In genomic region chr5:35643401-35644048, GRCm38 (mm10) we compare ENCODE assay signal across 24 mouse cellular contexts. TPM values are rescaled to one million over a fixed set of nuclear protein-coding genes. Genes with fewer than 3 reads are reported as not detected.
DNase-seq lines count a peak whose midpoint lies in the region; ATAC-seq and TF ChIP-seq lines count a peak whose summit lies in the region.
"Had no signal": no experiment of that assay in that cellular context is flagged by ENCODE, and none has a peak within 500 bp of the region (broad histone marks: within the 10 kb centered on the region; RNA-seq: fewer than 3 reads in every experiment).

No protein-coding gene starts in this region.

- intact Hi-C loops in heart, postnatal 25 days (cut with DNase I), result no loop called here

- no peaks in the 10 kb centered on the region for H3K36me3 ChIP-seq in embryonic facial prominence, embryonic 14.5 days (ENCODE audit: control insufficient read depth, insufficient read depth, low read length)
- no peaks in the 10 kb centered on the region for H3K36me3 ChIP-seq in embryonic facial prominence, embryonic 10.5 days (replicated peaks)
- no peaks in the 10 kb centered on the region for H3K36me3 ChIP-seq in testis, adult 2 months (ENCODE audit: control insufficient read depth, insufficient read depth, low read length)
- H3K36me3 ChIP-seq: embryonic facial prominence, embryonic 12.5 days; heart, embryonic 10.5 days; hindbrain, embryonic 10.5 days; hindbrain, embryonic 13.5 days had no signal

- H3K9me3 ChIP-seq in embryonic facial prominence, embryonic 14.5 days (ENCODE audit: control insufficient read depth, low read length), result no peaks in the 10 kb centered on the region
- H3K9me3 ChIP-seq in embryonic facial prominence, embryonic 10.5 days, result no peaks in the 10 kb centered on the region
- H3K9me3 ChIP-seq: embryonic facial prominence, embryonic 12.5 days; forebrain, embryonic 13.5 days; heart, embryonic 10.5 days; hindbrain, embryonic 10.5 days; hindbrain, embryonic 13.5 days had no signal

- DNase-seq in embryonic facial prominence, embryonic 14.5 days (ENCODE audit: low spot score), result peak; percentile 45
- DNase-seq in embryonic facial prominence, embryonic 10.5 days (ENCODE audit: low spot score), result no peak
- peak; percentile 94 for DNase-seq in heart, adult 11 months
- no peak for DNase-seq in heart, postnatal 25 days (ENCODE audit: low spot score)
- DNase-seq in testis, postnatal 10 days (ENCODE audit: low spot score), result no peak
- no peak for DNase-seq in cerebellum, adult 2 months
- DNase-seq: adrenal gland, adult 8-10 months; adrenal gland, postnatal 25 days; cerebellum, adult 11-12 months; cerebellum, adult 9-10 months; gastrocnemius, postnatal 36 days; heart, adult 18-20 months; heart, postnatal 36 days had no signal

- no peak overlapping the region for H3K27ac ChIP-seq in embryonic facial prominence, embryonic 14.5 days (replicated peaks; ENCODE audit: low read depth, low read length)
- no peak overlapping the region; the same call in 1 of the 2 replicates for H3K27ac ChIP-seq in embryonic facial prominence, embryonic 10.5 days (replicated peaks)
- H3K27ac ChIP-seq in testis, adult 2 months (ENCODE audit: control insufficient read depth, insufficient read depth, low read depth, low read length), result 0 out of 2 replicates have a peak overlapping the region, but pooled peaks have one; percentile 11
- H3K27ac ChIP-seq in cerebellum, adult 2 months (ENCODE audit: insufficient read depth, low read length), result no peak overlapping the region
- H3K27ac ChIP-seq: embryonic facial prominence, embryonic 12.5 days; forebrain, embryonic 13.5 days; hindbrain, embryonic 10.5 days; hindbrain, embryonic 13.5 days had no signal

- no peak overlapping the region for H3K9ac ChIP-seq in embryonic facial prominence, embryonic 14.5 days (ENCODE audit: low read depth, low read length)
- H3K9ac ChIP-seq: embryonic facial prominence, embryonic 12.5 days; forebrain, embryonic 13.5 days; hindbrain, embryonic 13.5 days had no signal

- TF ChIP-seq CTCF in testis, adult 2 months (IDR thresholded peaks at IDR 0.05; ENCODE audit: control insufficient read depth, insufficient read depth, insufficient replicate concordance, low read depth, low read length), result no peak
- TF ChIP-seq CTCF in cerebellum, adult 2 months (IDR thresholded peaks at IDR 0.05; ENCODE audit: borderline replicate concordance, insufficient read depth, low read depth, low read length), result no peak

- WGBS in embryonic facial prominence, embryonic 14.5 days, result 76% methylated on average over 9 of the region's 9 CpGs
- WGBS in embryonic facial prominence, embryonic 10.5 days, result 86% methylated on average over 9 of the region's 9 CpGs
- WGBS in cerebellum, adult 2 months, result 81% methylated on average over 9 of the region's 9 CpGs

- H3K4me3 ChIP-seq in embryonic facial prominence, embryonic 14.5 days (ENCODE audit: low read depth, low read length), result no peak overlapping the region
- H3K4me3 ChIP-seq in embryonic facial prominence, embryonic 10.5 days, result no peak overlapping the region
- no peak overlapping the region for H3K4me3 ChIP-seq in testis, adult 2 months (ENCODE audit: control insufficient read depth, low read depth, low read length)
- H3K4me3 ChIP-seq in cerebellum, adult 2 months (replicated peaks; ENCODE audit: insufficient read depth, low read depth, low read length), result no peak overlapping the region
- H3K4me3 ChIP-seq: embryonic facial prominence, embryonic 12.5 days; erythroblast, embryonic 14.5 days; forebrain, embryonic 13.5 days; heart, embryonic 10.5 days; hindbrain, embryonic 10.5 days; hindbrain, embryonic 13.5 days had no signal

- H3K4me2 ChIP-seq in embryonic facial prominence, embryonic 14.5 days (ENCODE audit: low read depth, low read length), result no peak overlapping the region
- H3K4me2 ChIP-seq: embryonic facial prominence, embryonic 12.5 days; forebrain, embryonic 13.5 days; hindbrain, embryonic 13.5 days had no signal

- no peak for TF ChIP-seq POLR2A in testis, adult 2 months (IDR thresholded peaks at IDR 0.05; ENCODE audit: control insufficient read depth, low read depth, low read length)
- TF ChIP-seq POLR2A in cerebellum, adult 2 months (IDR thresholded peaks at IDR 0.05; ENCODE audit: borderline replicate concordance, insufficient read depth, low read length), result no peak

- H3K27me3 ChIP-seq in embryonic facial prominence, embryonic 14.5 days (replicated peaks; ENCODE audit: control insufficient read depth, insufficient read depth, low read length), result no peaks in the 10 kb centered on the region
- no peaks in the 10 kb centered on the region for H3K27me3 ChIP-seq in embryonic facial prominence, embryonic 10.5 days (replicated peaks; ENCODE audit: low read depth, poor library complexity, severe bottlenecking)
- H3K27me3 ChIP-seq in testis, adult 2 months (ENCODE audit: control insufficient read depth, insufficient read depth, low read length), result no peaks in the 10 kb centered on the region
- H3K27me3 ChIP-seq in cerebellum, adult 2 months (ENCODE audit: control insufficient read depth, insufficient read depth, low read length), result no peaks in the 10 kb centered on the region
- H3K27me3 ChIP-seq: embryonic facial prominence, embryonic 12.5 days; forebrain, embryonic 13.5 days; hindbrain, embryonic 13.5 days had no signal

- ATAC-seq in embryonic facial prominence, embryonic 14.5 days (ENCODE audit: low read depth), result no peak
- ATAC-seq: activated CD4-positive, CD25-positive, alpha-beta regulatory T cell, adult 4 months; forebrain, embryonic 13.5 days; forebrain, embryonic 16.5 days; hindbrain, embryonic 16.5 days; intestine, embryonic 16.5 days had no signal

- no peaks in the 10 kb centered on the region for H3K4me1 ChIP-seq in embryonic facial prominence, embryonic 14.5 days (ENCODE audit: control insufficient read depth, insufficient read depth, low read length)
- H3K4me1 ChIP-seq in embryonic facial prominence, embryonic 10.5 days, result peaks cover 34% of the 10 kb centered on the region
- no peaks in the 10 kb centered on the region; the same call in none of the 2 replicates for H3K4me1 ChIP-seq in testis, adult 2 months (ENCODE audit: control insufficient read depth, insufficient read depth, low read length)
- no peaks in the 10 kb centered on the region; the same call in 1 of the 2 replicates for H3K4me1 ChIP-seq in cerebellum, adult 2 months (ENCODE audit: control insufficient read depth, insufficient read depth, low read length)
- H3K4me1 ChIP-seq: forebrain, embryonic 13.5 days had no signal

RNA-seq across cellular contexts. Expression of gene Htra3, which starts 36.1 kb away (rescaled TPM):
- 42.5 and 46.4 TPM in 2 replicates for polyA plus RNA-seq in embryonic facial prominence, embryonic 14.5 days (2014; fragmentation: Nextera tagmentation; extraction: Ambion mirVana)
- 4.2 and 5.4 TPM in 2 replicates for polyA plus RNA-seq in embryonic facial prominence, embryonic 10.5 days (2016; fragmentation: Nextera tagmentation; extraction: Ambion mirVana)
- total RNA-seq in heart, postnatal 25 days (2021), result 100 to 1,000 TPM; 116 to 131 TPM
- polyA plus RNA-seq in testis, adult 2 months (2012; rRNA removed), result 14.8 and 15.0 TPM in 2 replicates
- polyA plus RNA-seq in cerebellum, adult 2 months (2012; rRNA removed), result 7.1 and 9.5 TPM in 2 replicates
- polyA plus RNA-seq: activated CD4-positive, CD25-positive, alpha-beta regulatory T cell, adult 4 months; erythroblast, embryonic 14.5 days had no signal

Comparison
In these comparisons a context has a peak if more than half of its experiments do, and no peak if none do; other contexts are left out.
1. DNase-seq: peak in embryonic facial prominence, embryonic 14.5 days (single experiment) and heart, adult 11 months (single experiment); none in embryonic facial prominence, embryonic 10.5 days (single experiment), heart, postnatal 25 days (single experiment), testis, postnatal 10 days (single experiment) and cerebellum, adult 2 months (0 of 2).